Comparison of ENCODE assay signal across 8 mouse cellular contexts in the genomic region with DNA sequence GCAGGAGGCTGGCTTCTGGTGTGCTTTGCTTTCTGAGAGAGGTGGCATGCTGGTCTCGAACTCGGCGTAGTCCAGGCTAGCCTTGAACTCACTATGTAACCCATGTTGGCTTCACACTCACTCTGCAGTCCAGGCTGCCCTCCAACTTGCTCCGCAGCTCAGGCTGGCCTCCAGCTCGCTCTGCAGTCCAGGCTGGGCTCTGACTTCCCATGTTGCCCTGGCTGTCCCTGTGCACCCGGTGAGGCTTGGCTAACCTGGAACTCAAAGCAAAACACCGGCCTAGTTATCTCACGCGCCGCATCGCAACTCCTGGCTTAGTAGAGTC. TPM values are rescaled to one million over a fixed set of nuclear protein-coding genes. Genes with fewer than 3 reads are reported as not detected.
DNase-seq lines count a peak whose midpoint lies in the region; ATAC-seq and TF ChIP-seq lines count a peak whose summit lies in the region.

No protein-coding gene starts in this region.

- peak overlapping the region; percentile 93 for H3K4me3 ChIP-seq in gastrocnemius, adult 2 months
- peak overlapping the region; percentile 98 for H3K4me3 ChIP-seq in C2C12 (ENCODE audit: insufficient read depth, poor library complexity, severe bottlenecking)
- peak overlapping the region; percentile 93 for H3K4me3 ChIP-seq in embryonic facial prominence, embryonic 13.5 days
- H3K4me3 ChIP-seq in limb, embryonic 12.5 days (replicated peaks) = peak overlapping the region; percentile 97

- peak overlapping the region; percentile 95 for H3K27ac ChIP-seq in gastrocnemius, adult 2 months
- H3K27ac ChIP-seq in embryonic facial prominence, embryonic 13.5 days = peak overlapping the region; percentile 33; the same call in 1 of the 2 replicates
- no peak overlapping the region for H3K27ac ChIP-seq in limb, embryonic 12.5 days

- H3K9me3 ChIP-seq in embryonic facial prominence, embryonic 13.5 days = no peaks in the 10 kb centered on the region
- no peaks in the 10 kb centered on the region for H3K9me3 ChIP-seq in limb, embryonic 12.5 days

- no peak for ATAC-seq in embryonic facial prominence, embryonic 13.5 days (ENCODE audit: insufficient number of reproducible peaks, insufficient read depth, low FRiP score, low TSS enrichment, low read depth)
- no peak for ATAC-seq in limb, embryonic 12.5 days (ENCODE audit: insufficient number of reproducible peaks, insufficient read depth, low FRiP score, low TSS enrichment, low read depth)

- H3K9ac ChIP-seq in embryonic facial prominence, embryonic 13.5 days = peak overlapping the region; percentile 92
- H3K9ac ChIP-seq in limb, embryonic 12.5 days (replicated peaks) = peak overlapping the region; percentile 90

- peaks cover 73% of the 10 kb centered on the region for H3K79me2 ChIP-seq in C2C12 (ENCODE audit: control insufficient read depth, insufficient read depth)

- no peak for TF ChIP-seq CTCF in gastrocnemius, adult 2 months (IDR thresholded peaks at IDR 0.05)
- no peak for TF ChIP-seq CTCF in C2C12 (IDR thresholded peaks at IDR 0.05; ENCODE audit: control insufficient read depth, insufficient read depth, insufficient read length)

- peak overlapping the region; percentile 96 for H3K4me2 ChIP-seq in embryonic facial prominence, embryonic 13.5 days
- H3K4me2 ChIP-seq in limb, embryonic 12.5 days = peak overlapping the region; percentile 99

- H3ac ChIP-seq in C2C12 (ENCODE audit: control insufficient read depth, insufficient read length, low read depth) = peak overlapping the region; percentile 80

- no peak for DNase-seq in gastrocnemius, adult 2 months
- DNase-seq in gastrocnemius, postnatal 25 days = no peak
- peak; percentile 21 to 25 for DNase-seq in spleen, postnatal 14 days (ENCODE audit: low spot score in 2 of 2)
- no peak for DNase-seq in adrenal gland, postnatal 36 days
- DNase-seq in urinary bladder, postnatal 14 days (ENCODE audit: low spot score) = no peak

- intact Hi-C loops in gastrocnemius, adult 2 months (cut with DNase I) = no loop called here

- no peaks in the 10 kb centered on the region for H3K27me3 ChIP-seq in C2C12 (ENCODE audit: control insufficient read depth, insufficient read depth, insufficient read length)
- no peaks in the 10 kb centered on the region for H3K27me3 ChIP-seq in embryonic facial prominence, embryonic 13.5 days
- H3K27me3 ChIP-seq in limb, embryonic 12.5 days = no peaks in the 10 kb centered on the region

- WGBS in embryonic facial prominence, embryonic 13.5 days = 17% methylated on average over 11 of the region's 11 CpGs
- WGBS in limb, embryonic 12.5 days = 16% methylated on average over 11 of the region's 11 CpGs

- H3K4me1 ChIP-seq in embryonic facial prominence, embryonic 13.5 days = peaks cover 40% of the 10 kb centered on the region
- peaks cover 26% of the 10 kb centered on the region for H3K4me1 ChIP-seq in limb, embryonic 12.5 days (replicated peaks)

- H3K36me3 ChIP-seq in C2C12 (ENCODE audit: control insufficient read depth, insufficient read depth) = peaks cover 27% of the 10 kb centered on the region
- H3K36me3 ChIP-seq in embryonic facial prominence, embryonic 13.5 days = peaks cover 26% of the 10 kb centered on the region
- H3K36me3 ChIP-seq in limb, embryonic 12.5 days = peaks cover 27% of the 10 kb centered on the region

- H3K79me3 ChIP-seq in C2C12 (ENCODE audit: low read depth) = peaks cover 35% of the 10 kb centered on the region

TF ChIP-seq in C2C12, 6 proteins besides CTCF, POLR2A, EP300 and RAD21:
- TF ChIP-seq CEBPB (IDR thresholded peaks at IDR 0.05; ENCODE audit: low read depth) (no peak), MYOG (IDR thresholded peaks at IDR 0.05; ENCODE audit: control insufficient read depth, extremely low read depth, insufficient read length) (no peak), MYOD1 (IDR thresholded peaks at IDR 0.05; ENCODE audit: control insufficient read depth, insufficient read length, low read depth) (no peak), MAX (IDR thresholded peaks at IDR 0.05) (no peak), FOSL1 (IDR thresholded peaks at IDR 0.05; ENCODE audit: insufficient read depth, low read length, poor library complexity, severe bottlenecking) (no peak), USF1 (IDR thresholded peaks at IDR 0.05; ENCODE audit: low read depth) (no peak)

RNA-seq across cellular contexts. Expression of a gene that starts 0.6 kb away (rescaled TPM):
- 10 to 100 TPM; 11.3 to 18.5 TPM for total RNA-seq in gastrocnemius, adult 2 months (2021)
- total RNA-seq in gastrocnemius, postnatal 25 days (2021) = 10 to 100 TPM; 21.7 to 23.6 TPM
- 31.2 TPM for polyA plus RNA-seq in C2C12 (2012; fragmentation: generic; extraction: Trizol)
- 49.3 and 54.5 TPM in 2 replicates for polyA plus RNA-seq in embryonic facial prominence, embryonic 13.5 days (2015; fragmentation: Nextera tagmentation; extraction: Ambion mirVana)
- polyA plus RNA-seq in limb, embryonic 12.5 days (2016; fragmentation: Nextera tagmentation; extraction: Ambion mirVana) = 43.7 and 50.3 TPM in 2 replicates
- total RNA-seq in adrenal gland, postnatal 36 days (2021) = 10 to 100 TPM; 28.1 to 30.3 TPM

RNA-seq across cellular contexts. Expression of a gene that starts 0.7 kb away (rescaled TPM):
- 10 to 100 TPM; 13.5 to 20.0 TPM for total RNA-seq in gastrocnemius, adult 2 months (2021)
- total RNA-seq in gastrocnemius, postnatal 25 days (2021) = 10 to 100 TPM; 19.0 to 22.3 TPM
- polyA plus RNA-seq in C2C12 (2012; fragmentation: generic; extraction: Trizol) = 297 TPM
- polyA plus RNA-seq in embryonic facial prominence, embryonic 13.5 days (2015; fragmentation: Nextera tagmentation; extraction: Ambion mirVana) = 313 and 339 TPM in 2 replicates
- polyA plus RNA-seq in limb, embryonic 12.5 days (2016; fragmentation: Nextera tagmentation; extraction: Ambion mirVana) = 344 and 378 TPM in 2 replicates
- 10 to 100 TPM; 26.6 to 36.8 TPM for total RNA-seq in adrenal gland, postnatal 36 days (2021)

RNA-seq across cellular contexts. Expression of a gene that starts 11.9 kb away (rescaled TPM):
- 10 to 100 TPM; 10.9 to 11.3 TPM for total RNA-seq in gastrocnemius, adult 2 months (2021)
- total RNA-seq in gastrocnemius, postnatal 25 days (2021) = 10 to 100 TPM; 13.3 to 15.5 TPM
- polyA plus RNA-seq in C2C12 (2012; fragmentation: generic; extraction: Trizol) = 0.05 TPM
- polyA plus RNA-seq in embryonic facial prominence, embryonic 13.5 days (2015; fragmentation: Nextera tagmentation; extraction: Ambion mirVana) = 1.9 and 2.0 TPM in 2 replicates
- 0.79 and 0.87 TPM in 2 replicates for polyA plus RNA-seq in limb, embryonic 12.5 days (2016; fragmentation: Nextera tagmentation; extraction: Ambion mirVana)
- total RNA-seq in adrenal gland, postnatal 36 days (2021) = 1 to 10 TPM; 5.8 TPM

RNA-seq across cellular contexts. Expression of a gene that starts 15.9 kb away (rescaled TPM):
- total RNA-seq in gastrocnemius, adult 2 months (2021) = under 1 TPM in 1 of 2 experiments, not detected in 1; 0.08 TPM
- total RNA-seq in gastrocnemius, postnatal 25 days (2021) = not detected
- 0.02 TPM for polyA plus RNA-seq in C2C12 (2012; fragmentation: generic; extraction: Trizol)
- polyA plus RNA-seq in embryonic facial prominence, embryonic 13.5 days (2015; fragmentation: Nextera tagmentation; extraction: Ambion mirVana) = not detected in 2 replicates
- polyA plus RNA-seq in limb, embryonic 12.5 days (2016; fragmentation: Nextera tagmentation; extraction: Ambion mirVana) = 0.08 TPM in 1 of 2 replicates, not detected in the other
- total RNA-seq in adrenal gland, postnatal 36 days (2021) = not detected

RNA-seq across cellular contexts. Expression of a gene that starts 29.3 kb away (rescaled TPM):
- 100 to 1,000 TPM; 579 to 691 TPM for total RNA-seq in gastrocnemius, adult 2 months (2021)
- total RNA-seq in gastrocnemius, postnatal 25 days (2021) = 100 to 1,000 TPM; 651 to 657 TPM
- polyA plus RNA-seq in C2C12 (2012; fragmentation: generic; extraction: Trizol) = 1,494 TPM
- polyA plus RNA-seq in embryonic facial prominence, embryonic 13.5 days (2015; fragmentation: Nextera tagmentation; extraction: Ambion mirVana) = 1,868 and 1,916 TPM in 2 replicates
- polyA plus RNA-seq in limb, embryonic 12.5 days (2016; fragmentation: Nextera tagmentation; extraction: Ambion mirVana) = 1,783 and 1,832 TPM in 2 replicates
- total RNA-seq in adrenal gland, postnatal 36 days (2021) = 1,000 to 10,000 TPM in 1 of 2 experiments, 100 to 1,000 TPM in 1; 923 to 1,039 TPM

Comparison
In these comparisons a context has a peak if more than half of its experiments do, and no peak if none do; other contexts are left out.
1. DNase-seq: peak in spleen, postnatal 14 days (2 of 2); none in gastrocnemius, adult 2 months (single experiment), gastrocnemius, postnatal 25 days (single experiment), adrenal gland, postnatal 36 days (0 of 2) and urinary bladder, postnatal 14 days (single experiment).
2. Peak in every context shown above with its lines, with median percentiles within 50 percentile points of each other: H3K4me3 ChIP-seq.